Comparison of ENCODE assay signal across 18 mouse cellular contexts in the genomic region with DNA sequence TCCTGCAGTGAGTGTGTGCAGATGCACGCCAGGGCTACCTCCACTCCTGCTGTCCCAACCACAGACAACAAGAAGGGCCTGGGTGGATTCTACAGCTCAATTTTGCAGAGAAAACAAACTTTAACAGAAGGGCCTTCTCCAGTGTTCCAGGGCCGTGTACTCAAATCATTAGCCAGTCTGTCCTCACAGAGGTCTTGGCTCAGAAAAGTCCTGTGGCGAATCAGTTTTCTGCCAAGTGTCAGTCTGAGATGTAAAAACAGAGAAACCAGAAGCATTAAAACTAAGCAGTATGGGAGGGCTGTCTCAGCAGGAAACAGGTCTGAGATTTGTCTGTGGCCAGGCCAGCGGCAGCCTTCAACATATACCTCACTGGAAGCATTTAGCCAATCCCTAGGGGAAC. TPM values are rescaled to one million over a fixed set of nuclear protein-coding genes. Genes with fewer than 3 reads are reported as not detected.
DNase-seq lines count a peak whose midpoint lies in the region; ATAC-seq and TF ChIP-seq lines count a peak whose summit lies in the region.
"Had no signal": no experiment of that assay in that cellular context is flagged by ENCODE, and none has a peak within 500 bp of the region (broad histone marks: within the 10 kb centered on the region; RNA-seq: fewer than 3 reads in every experiment).

No protein-coding gene starts in this region.

- peak overlapping the region; percentile 48 for H3K27ac ChIP-seq in forebrain, postnatal 0 days (ENCODE audit: low read depth, low read length)
- H3K27ac ChIP-seq in forebrain, embryonic 13.5 days, result no peak overlapping the region
- no peak overlapping the region for H3K27ac ChIP-seq in midbrain, postnatal 0 days (ENCODE audit: low read depth, low read length)
- H3K27ac ChIP-seq in midbrain, embryonic 14.5 days (replicated peaks; ENCODE audit: low read depth, low read length), result no peak overlapping the region
- H3K27ac ChIP-seq in limb, embryonic 15.5 days, result peak overlapping the region; percentile 19; the same call in 1 of the 2 replicates
- H3K27ac ChIP-seq: liver, embryonic 13.5 days had no signal

- TF ChIP-seq CTCF in forebrain, postnatal 0 days (IDR thresholded peaks at IDR 0.05; ENCODE audit: low read depth), result no peak
- TF ChIP-seq CTCF in midbrain, postnatal 0 days (IDR thresholded peaks at IDR 0.05), result no peak

- 33% methylated on average over 4 of the region's 4 CpGs for WGBS in forebrain, postnatal 0 days
- WGBS in forebrain, embryonic 13.5 days, result 44% methylated on average over 4 of the region's 4 CpGs
- WGBS in midbrain, postnatal 0 days, result 38% methylated on average over 4 of the region's 4 CpGs
- WGBS in midbrain, embryonic 14.5 days, result 31% methylated on average over 4 of the region's 4 CpGs
- WGBS in limb, embryonic 15.5 days, result 38% methylated on average over 4 of the region's 4 CpGs

- H3K4me1 ChIP-seq in forebrain, postnatal 0 days (ENCODE audit: insufficient read depth), result no peaks in the 10 kb centered on the region
- peaks cover 9% of the 10 kb centered on the region; the same call in 1 of the 2 replicates for H3K4me1 ChIP-seq in forebrain, embryonic 13.5 days
- H3K4me1 ChIP-seq in midbrain, postnatal 0 days (ENCODE audit: insufficient read depth, low read length), result no peaks in the 10 kb centered on the region
- no peaks in the 10 kb centered on the region for H3K4me1 ChIP-seq in midbrain, embryonic 14.5 days (ENCODE audit: control insufficient read depth, insufficient read depth, low read length)
- H3K4me1 ChIP-seq in limb, embryonic 15.5 days, result peaks cover 35% of the 10 kb centered on the region

- no peaks in the 10 kb centered on the region for H3K36me3 ChIP-seq in forebrain, postnatal 0 days (ENCODE audit: insufficient read depth)
- no peaks in the 10 kb centered on the region for H3K36me3 ChIP-seq in forebrain, embryonic 13.5 days (ENCODE audit: poor library complexity, severe bottlenecking)
- no peaks in the 10 kb centered on the region for H3K36me3 ChIP-seq in midbrain, postnatal 0 days (ENCODE audit: insufficient read depth, low read length)
- no peaks in the 10 kb centered on the region for H3K36me3 ChIP-seq in midbrain, embryonic 14.5 days (ENCODE audit: control insufficient read depth, insufficient read depth, low read length)
- no peaks in the 10 kb centered on the region for H3K36me3 ChIP-seq in limb, embryonic 15.5 days
- H3K36me3 ChIP-seq: liver, embryonic 13.5 days had no signal

- no peaks in the 10 kb centered on the region for H3K27me3 ChIP-seq in forebrain, postnatal 0 days (ENCODE audit: insufficient read depth, low read length)
- no peaks in the 10 kb centered on the region for H3K27me3 ChIP-seq in forebrain, embryonic 13.5 days
- H3K27me3 ChIP-seq in midbrain, postnatal 0 days (ENCODE audit: insufficient read depth, low read length), result no peaks in the 10 kb centered on the region
- H3K27me3 ChIP-seq in midbrain, embryonic 14.5 days (ENCODE audit: control insufficient read depth, insufficient read depth, low read length), result no peaks in the 10 kb centered on the region
- no peaks in the 10 kb centered on the region for H3K27me3 ChIP-seq in limb, embryonic 15.5 days
- H3K27me3 ChIP-seq: liver, embryonic 13.5 days; Patski had no signal

- no peaks in the 10 kb centered on the region for H3K9me3 ChIP-seq in forebrain, postnatal 0 days (ENCODE audit: low read length)
- H3K9me3 ChIP-seq in forebrain, embryonic 13.5 days (replicated peaks), result no peaks in the 10 kb centered on the region
- no peaks in the 10 kb centered on the region for H3K9me3 ChIP-seq in midbrain, postnatal 0 days (ENCODE audit: low read length)
- H3K9me3 ChIP-seq in midbrain, embryonic 14.5 days (ENCODE audit: control insufficient read depth, low read length), result no peaks in the 10 kb centered on the region
- H3K9me3 ChIP-seq in limb, embryonic 15.5 days, result no peaks in the 10 kb centered on the region
- H3K9me3 ChIP-seq: liver, embryonic 13.5 days had no signal

- no peak overlapping the region for H3K4me2 ChIP-seq in forebrain, postnatal 0 days (ENCODE audit: low read depth)
- no peak overlapping the region for H3K4me2 ChIP-seq in forebrain, embryonic 13.5 days
- no peak overlapping the region for H3K4me2 ChIP-seq in midbrain, postnatal 0 days (ENCODE audit: low read depth, low read length, poor library complexity, severe bottlenecking)
- H3K4me2 ChIP-seq in midbrain, embryonic 14.5 days (ENCODE audit: low read length), result no peak overlapping the region
- H3K4me2 ChIP-seq in limb, embryonic 15.5 days, result no peak overlapping the region
- H3K4me2 ChIP-seq: liver, embryonic 13.5 days had no signal

- no peak overlapping the region for H3K4me3 ChIP-seq in forebrain, postnatal 0 days (ENCODE audit: low read depth, low read length)
- no peak overlapping the region for H3K4me3 ChIP-seq in forebrain, embryonic 13.5 days
- H3K4me3 ChIP-seq in midbrain, postnatal 0 days (ENCODE audit: low read depth, low read length), result no peak overlapping the region
- H3K4me3 ChIP-seq in midbrain, embryonic 14.5 days (replicated peaks; ENCODE audit: low read depth, low read length), result no peak overlapping the region
- no peak overlapping the region for H3K4me3 ChIP-seq in limb, embryonic 15.5 days
- H3K4me3 ChIP-seq: liver, embryonic 13.5 days had no signal

- no peak overlapping the region for H3K9ac ChIP-seq in forebrain, postnatal 0 days
- H3K9ac ChIP-seq in forebrain, embryonic 13.5 days, result no peak overlapping the region
- H3K9ac ChIP-seq in midbrain, postnatal 0 days (replicated peaks; ENCODE audit: low read length, poor library complexity, severe bottlenecking), result no peak overlapping the region
- no peak overlapping the region for H3K9ac ChIP-seq in midbrain, embryonic 14.5 days (replicated peaks; ENCODE audit: low read length)
- H3K9ac ChIP-seq in limb, embryonic 15.5 days, result no peak overlapping the region
- H3K9ac ChIP-seq: liver, embryonic 13.5 days had no signal

- peak; percentile 30 for DNase-seq in forebrain, postnatal 0 days
- peak; percentile 72 for DNase-seq in midbrain, postnatal 0 days (ENCODE audit: low spot score)
- DNase-seq in midbrain, embryonic 14.5 days, result no peak
- peak; percentile 63 for DNase-seq in fibroblast of lung, adult 2 months (ENCODE audit: low read depth)
- no peak for DNase-seq in lung, postnatal 25 days (ENCODE audit: low spot score)
- DNase-seq: adrenal gland, postnatal 10 days; gastrocnemius, postnatal 36 days; heart, postnatal 14 days; kidney, adult 9 months; liver, embryonic 13.5 days; lung, postnatal 4 days had no signal

- ATAC-seq in forebrain, postnatal 0 days, result peak; percentile 17; the same call in 1 of the 2 replicates
- ATAC-seq in forebrain, embryonic 13.5 days, result no peak
- no peak for ATAC-seq in midbrain, postnatal 0 days (ENCODE audit: low FRiP score)
- ATAC-seq in midbrain, embryonic 14.5 days (ENCODE audit: low FRiP score, low TSS enrichment), result no peak
- no peak for ATAC-seq in limb, embryonic 15.5 days (ENCODE audit: insufficient number of reproducible peaks, low FRiP score, low TSS enrichment, low read depth)
- no peak for ATAC-seq in erythroid progenitor cell, adult 5-6 weeks (replicated peaks; ENCODE audit: low FRiP score, poor library complexity, severe bottlenecking)
- ATAC-seq: CD4-positive, CD25-positive, alpha-beta regulatory T cell, adult 4 months; Patski had no signal

RNA-seq across cellular contexts. Expression of gene Fgfrl1, which starts 25.9 kb away (rescaled TPM):
- total RNA-seq in forebrain, postnatal 0 days (2014; rRNA removed), result 13.8 and 17.1 TPM in 2 replicates
- polyA plus RNA-seq in forebrain, postnatal 0 days (2015; fragmentation: Nextera tagmentation; extraction: Ambion mirVana), result 5.5 and 7.1 TPM in 2 replicates
- 5.5 and 5.6 TPM in 2 replicates for polyA plus RNA-seq in forebrain, embryonic 13.5 days (2015; fragmentation: Nextera tagmentation; extraction: Ambion mirVana)
- 12.9 and 20.4 TPM in 2 replicates for total RNA-seq in midbrain, postnatal 0 days (2014; rRNA removed)
- 5.4 and 5.7 TPM in 2 replicates for polyA plus RNA-seq in midbrain, postnatal 0 days (2015; fragmentation: Nextera tagmentation; extraction: Ambion mirVana)
- polyA plus RNA-seq in midbrain, embryonic 14.5 days (2014; fragmentation: Nextera tagmentation; extraction: Ambion mirVana), result 3.6 and 5.2 TPM in 2 replicates
- 32.0 and 36.1 TPM in 2 replicates for polyA plus RNA-seq in limb, embryonic 15.5 days (2015; fragmentation: Nextera tagmentation; extraction: Ambion mirVana)
- 22.2 and 28.8 TPM in 2 replicates for total RNA-seq in erythroid progenitor cell, adult 5-6 weeks (2015; ENCODE audit: low replicate concordance)
- total RNA-seq in erythroid progenitor cell, adult 5-6 weeks (2017; ENCODE audit: low replicate concordance), result 21.5 and 23.2 TPM in 2 replicates

RNA-seq across cellular contexts. Expression of gene Slc26a1, which starts 42.7 kb away (rescaled TPM):
- total RNA-seq in forebrain, postnatal 0 days (2014; rRNA removed), result 4.4 and 6.9 TPM in 2 replicates
- 2.6 and 3.9 TPM in 2 replicates for polyA plus RNA-seq in forebrain, postnatal 0 days (2015; fragmentation: Nextera tagmentation; extraction: Ambion mirVana)
- 1.5 and 1.6 TPM in 2 replicates for polyA plus RNA-seq in forebrain, embryonic 13.5 days (2015; fragmentation: Nextera tagmentation; extraction: Ambion mirVana)
- 9.3 and 10.1 TPM in 2 replicates for total RNA-seq in midbrain, postnatal 0 days (2014; rRNA removed)
- polyA plus RNA-seq in midbrain, postnatal 0 days (2015; fragmentation: Nextera tagmentation; extraction: Ambion mirVana), result 4.2 and 5.3 TPM in 2 replicates
- 2.9 and 3.6 TPM in 2 replicates for polyA plus RNA-seq in midbrain, embryonic 14.5 days (2014; fragmentation: Nextera tagmentation; extraction: Ambion mirVana)
- polyA plus RNA-seq in limb, embryonic 15.5 days (2015; fragmentation: Nextera tagmentation; extraction: Ambion mirVana), result 0.56 and 0.81 TPM in 2 replicates
- 3.6 and 4.6 TPM in 2 replicates for total RNA-seq in erythroid progenitor cell, adult 5-6 weeks (2015; ENCODE audit: low replicate concordance)
- 0.90 and 1.7 TPM in 2 replicates for total RNA-seq in erythroid progenitor cell, adult 5-6 weeks (2017; ENCODE audit: low replicate concordance)
- total RNA-seq: gastrocnemius, postnatal 36 days; heart, postnatal 14 days; monocyte, adult 5-6 weeks had no signal

RNA-seq across cellular contexts. Expression of gene Dgkq, which starts 48.6 kb away (rescaled TPM):
- total RNA-seq in forebrain, postnatal 0 days (2014; rRNA removed), result 54.5 and 59.5 TPM in 2 replicates
- polyA plus RNA-seq in forebrain, postnatal 0 days (2015; fragmentation: Nextera tagmentation; extraction: Ambion mirVana), result 8.6 and 11.6 TPM in 2 replicates
- polyA plus RNA-seq in forebrain, embryonic 13.5 days (2015; fragmentation: Nextera tagmentation; extraction: Ambion mirVana), result 13.7 and 19.0 TPM in 2 replicates
- 45.4 and 51.8 TPM in 2 replicates for total RNA-seq in midbrain, postnatal 0 days (2014; rRNA removed)
- polyA plus RNA-seq in midbrain, postnatal 0 days (2015; fragmentation: Nextera tagmentation; extraction: Ambion mirVana), result 23.5 and 23.7 TPM in 2 replicates
- polyA plus RNA-seq in midbrain, embryonic 14.5 days (2014; fragmentation: Nextera tagmentation; extraction: Ambion mirVana), result 24.4 and 32.5 TPM in 2 replicates
- 15.7 and 17.1 TPM in 2 replicates for polyA plus RNA-seq in limb, embryonic 15.5 days (2015; fragmentation: Nextera tagmentation; extraction: Ambion mirVana)
- 4.2 TPM in 1 of 2 replicates, not detected in the other for total RNA-seq in erythroid progenitor cell, adult 5-6 weeks (2015; ENCODE audit: low replicate concordance)
- 4.9 and 5.5 TPM in 2 replicates for total RNA-seq in erythroid progenitor cell, adult 5-6 weeks (2017; ENCODE audit: low replicate concordance)

RNA-seq across cellular contexts. Expression of gene Rnf212, which starts 56.7 kb away (rescaled TPM):
- total RNA-seq in forebrain, postnatal 0 days (2014; rRNA removed), result not detected in 2 replicates
- polyA plus RNA-seq in forebrain, postnatal 0 days (2015; fragmentation: Nextera tagmentation; extraction: Ambion mirVana), result not detected in 2 replicates
- polyA plus RNA-seq in forebrain, embryonic 13.5 days (2015; fragmentation: Nextera tagmentation; extraction: Ambion mirVana), result not detected in 2 replicates
- not detected in 2 replicates for total RNA-seq in midbrain, postnatal 0 days (2014; rRNA removed)
- not detected in 2 replicates for polyA plus RNA-seq in midbrain, postnatal 0 days (2015; fragmentation: Nextera tagmentation; extraction: Ambion mirVana)
- not detected in 2 replicates for polyA plus RNA-seq in midbrain, embryonic 14.5 days (2014; fragmentation: Nextera tagmentation; extraction: Ambion mirVana)
- not detected in 2 replicates for polyA plus RNA-seq in limb, embryonic 15.5 days (2015; fragmentation: Nextera tagmentation; extraction: Ambion mirVana)
- total RNA-seq in erythroid progenitor cell, adult 5-6 weeks (2015; ENCODE audit: low replicate concordance), result 7.1 and 9.7 TPM in 2 replicates
- total RNA-seq in erythroid progenitor cell, adult 5-6 weeks (2017; ENCODE audit: low replicate concordance), result 13.5 and 16.0 TPM in 2 replicates
- total RNA-seq: adrenal gland, postnatal 10 days; gastrocnemius, postnatal 36 days; heart, postnatal 14 days; layer of hippocampus, postnatal 14 days; monocyte, adult 5-6 weeks had no signal
- polyA plus RNA-seq: CD4-positive, CD25-positive, alpha-beta regulatory T cell, adult 4 months; Patski had no signal

RNA-seq across cellular contexts. Expression of gene Idua, which starts 57.9 kb away (rescaled TPM):
- total RNA-seq in forebrain, postnatal 0 days (2014; rRNA removed), result 5.7 and 8.7 TPM in 2 replicates
- 4.3 and 6.3 TPM in 2 replicates for polyA plus RNA-seq in forebrain, postnatal 0 days (2015; fragmentation: Nextera tagmentation; extraction: Ambion mirVana)
- 7.7 and 7.9 TPM in 2 replicates for polyA plus RNA-seq in forebrain, embryonic 13.5 days (2015; fragmentation: Nextera tagmentation; extraction: Ambion mirVana)
- 9.2 and 10.9 TPM in 2 replicates for total RNA-seq in midbrain, postnatal 0 days (2014; rRNA removed)
- polyA plus RNA-seq in midbrain, postnatal 0 days (2015; fragmentation: Nextera tagmentation; extraction: Ambion mirVana), result 8.8 and 9.8 TPM in 2 replicates
- polyA plus RNA-seq in midbrain, embryonic 14.5 days (2014; fragmentation: Nextera tagmentation; extraction: Ambion mirVana), result 11.9 and 12.7 TPM in 2 replicates
- 17.8 TPM in 2 replicates for polyA plus RNA-seq in limb, embryonic 15.5 days (2015; fragmentation: Nextera tagmentation; extraction: Ambion mirVana)
- total RNA-seq in erythroid progenitor cell, adult 5-6 weeks (2015; ENCODE audit: low replicate concordance), result 2.5 and 5.8 TPM in 2 replicates
- total RNA-seq in erythroid progenitor cell, adult 5-6 weeks (2017; ENCODE audit: low replicate concordance), result 2.2 TPM in 1 of 2 replicates, not detected in the other

Comparison
In these comparisons a context has a peak if more than half of its experiments do, and no peak if none do; other contexts are left out.
1. DNase-seq: peak in forebrain, postnatal 0 days (single experiment), midbrain, postnatal 0 days (single experiment) and fibroblast of lung, adult 2 months (single experiment); none in midbrain, embryonic 14.5 days (single experiment) and lung, postnatal 25 days (single experiment).
2. H3K27ac ChIP-seq: peak in forebrain, postnatal 0 days (single experiment) and limb, embryonic 15.5 days (single experiment); none in forebrain, embryonic 13.5 days (single experiment), midbrain, postnatal 0 days (single experiment) and midbrain, embryonic 14.5 days (single experiment).